Mouse (Mus musculus) embryonic facial prominence, embryonic 11.5 days (tissue): ENCODE measurements around the gene Palm3. TPM values are rescaled to one million over a fixed set of nuclear protein-coding genes. Genes with fewer than 3 reads are reported as not detected.

Experiments
- ATAC-seq: fragments of 200-750 bp; cut with Nextera tagmentation; replicated peaks from 2 replicates; pipeline ENCODE4 v1.8.0; 2017; ENCODE audit warnings: low read depth; ENCODE audit not compliant: insufficient number of reproducible peaks, low FRiP score, low TSS enrichment
- DNase-seq: peaks from one replicate; pipeline ENCODE4 v3.0.0-alpha.2; 2015; ENCODE audit warnings: low spot score
- H3K27ac ChIP-seq: fragments of 300-500 bp; sonication (generic); replicated peaks from 2 replicates; pipeline ENCODE4 v1.5.1; 2014; ENCODE audit warnings: mild to moderate bottlenecking, low read depth, low read length, control low read depth
- H3K27me3 ChIP-seq: fragments of 300-500 bp; sonication (generic); 2 replicates; pipeline ENCODE4 v1.6.1; 2014; ENCODE audit warnings: mild to moderate bottlenecking, low read length, moderate library complexity, mixed read lengths; ENCODE audit not compliant: control insufficient read depth, insufficient read depth
- H3K36me3 ChIP-seq: fragments of 300-500 bp; sonication (generic); replicated peaks from 2 replicates; pipeline ENCODE4 v1.6.1; 2014; ENCODE audit warnings: low read depth, mild to moderate bottlenecking, low read length, moderate library complexity, mixed read lengths; ENCODE audit not compliant: control insufficient read depth, insufficient read depth
- H3K4me1 ChIP-seq: fragments of 300-500 bp; sonication (generic); 2 replicates; pipeline ENCODE4 v1.6.1; 2014; ENCODE audit warnings: low read length, mixed read lengths; ENCODE audit not compliant: control insufficient read depth, insufficient read depth
- H3K4me2 ChIP-seq: fragments of 300-500 bp; sonication (generic); 2 replicates; pipeline ENCODE4 v1.6.1; 2014; ENCODE audit warnings: low read depth, mild to moderate bottlenecking, control low read depth, low read length, moderate library complexity
- H3K4me3 ChIP-seq: fragments of 300-500 bp; sonication (generic); 2 replicates; pipeline ENCODE4 v1.5.1; 2014; ENCODE audit warnings: low read depth, low read length, control low read depth
- H3K9ac ChIP-seq: fragments of 300-500 bp; sonication (generic); replicated peaks from 2 replicates; pipeline ENCODE4 v1.6.1; 2014; ENCODE audit warnings: mild to moderate bottlenecking, control low read depth, low read length
- H3K9me3 ChIP-seq: fragments of 300-500 bp; sonication (generic); replicated peaks from 2 replicates; pipeline ENCODE4 v1.6.1; 2016; ENCODE audit warnings: mild to moderate bottlenecking, low read length, inconsistent platforms, mixed read lengths; ENCODE audit not compliant: control insufficient read depth
- WGBS: fragments of 180-500 bp; shearing (Covaris S2); extraction: QIAGEN DNeasy Blood & Tissue Kit; methylation state at CpG from one replicate; pipeline ENCODE4 v1.1.7; 2014; 5-methylcytosine and 5-hydroxymethylcytosine counted together
- microRNA counts: library from miRNA; unstranded; fragments of <30 nt; microRNA quantifications from one replicate; lab custom pipeline; 2016
- microRNA-seq: library from miRNA; unstranded; fragments of <30 nt; microRNA quantifications from one replicate; pipeline ENCODE4, GENCODE M21; 2016; ENCODE audit warnings: borderline number of aligned reads
- polyA plus RNA-seq: library from polyadenylated mRNA; unstranded; fragments of >200 nt; fragmentation: Nextera tagmentation; extraction: Ambion mirVana; gene quantifications from 2 replicates; pipeline ENCODE4 v1.2.1, GENCODE M21; 2014

The Palm3 gene
- polyA plus RNA-seq, 1 experiment from 2014 or later: 1.5 TPM

DNA sequence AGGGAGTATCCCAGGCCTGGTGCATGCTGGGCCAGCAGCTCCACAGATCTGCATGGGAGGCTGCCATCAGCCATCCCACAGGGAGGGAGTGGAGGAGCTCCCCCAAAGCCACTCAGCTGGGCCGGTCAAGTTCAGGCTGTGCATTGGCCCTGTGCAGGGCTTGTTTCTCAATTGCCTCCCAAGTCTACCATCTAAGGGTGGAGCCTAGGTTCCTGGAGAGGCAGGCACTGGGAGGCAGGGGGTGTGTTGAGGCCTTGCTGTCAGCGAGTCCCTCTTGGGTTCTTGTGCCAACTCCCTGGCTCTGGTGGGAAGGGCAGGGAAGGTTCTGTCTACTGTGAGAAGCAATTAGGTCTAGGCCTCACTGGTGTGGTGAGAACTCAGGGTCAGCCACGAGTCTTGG, 50.6 kb downstream of the Palm3 start:
- ATAC-seq: no peak
- WGBS: 74% methylated on average over 3 of the region's 3 CpGs
- no peak for DNase-seq
- H3K27me3 ChIP-seq: no peaks in the 10 kb centered on the region
- H3K9ac ChIP-seq: no peak overlapping the region
- no peak overlapping the region for H3K4me3 ChIP-seq
- H3K27ac ChIP-seq: no peak overlapping the region
- H3K9me3 ChIP-seq: no peaks in the 10 kb centered on the region
- no peaks in the 10 kb centered on the region for H3K36me3 ChIP-seq
- H3K4me1 ChIP-seq: peaks cover 2% of the 10 kb centered on the region; the same call in 1 of the 2 replicates
- H3K4me2 ChIP-seq: no peak overlapping the region

GRCm38 (mm10) chr8:84072321-84072720, 51.0 kb downstream of the Palm3 start:
- Histone ChIP-seq H3K4me1 (peaks cover 2% of the 10 kb centered on the region; the same call in 1 of the 2 replicates), H3K36me3 (no peaks in the 10 kb centered on the region), H3K4me3 (no peak overlapping the region), H3K27me3 (no peaks in the 10 kb centered on the region), H3K4me2 (no peak overlapping the region), H3K9ac (no peak overlapping the region; the same call in 1 of the 2 replicates), H3K9me3 (no peaks in the 10 kb centered on the region), H3K27ac (no peak overlapping the region)
- ATAC-seq: no peak
- WGBS: 88% methylated on average over 10 of the region's 10 CpGs
- DNase-seq: no peak

GRCm38 (mm10) chr8:84073230-84073976, 52.1 kb downstream of the Palm3 start:
- Histone ChIP-seq H3K27me3 (no peaks in the 10 kb centered on the region), H3K9ac (no peak overlapping the region), H3K9me3 (no peaks in the 10 kb centered on the region), H3K4me1 (peaks cover 2% of the 10 kb centered on the region; the same call in 1 of the 2 replicates), H3K4me2 (no peak overlapping the region), H3K36me3 (no peaks in the 10 kb centered on the region), H3K4me3 (no peak overlapping the region), H3K27ac (no peak overlapping the region)
- no peak for DNase-seq
- 64% methylated on average over 10 of the region's 10 CpGs for WGBS
- ATAC-seq: no peak

DNA sequence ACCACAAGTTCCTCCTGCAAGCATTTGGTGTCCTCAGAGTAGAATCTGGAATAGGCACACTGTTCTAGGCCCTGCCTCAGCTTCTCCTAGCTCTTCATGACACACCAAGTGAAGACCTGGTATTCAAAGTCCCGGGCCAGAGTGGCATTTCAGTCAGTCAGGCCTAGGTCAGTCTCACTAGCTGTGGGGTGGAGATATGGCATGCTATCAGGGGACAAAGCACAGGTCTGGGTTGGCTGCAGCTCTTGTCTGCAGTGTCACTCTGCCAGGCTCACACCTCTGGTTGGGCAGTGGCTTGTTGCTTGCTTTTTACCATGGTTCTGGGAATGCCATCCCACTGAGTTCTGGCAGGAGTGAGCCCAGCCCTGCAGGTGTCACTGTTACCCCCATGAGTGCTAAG, 55.1 kb downstream of the Palm3 start:
- H3K9me3 ChIP-seq: no peaks in the 10 kb centered on the region
- no peak overlapping the region for H3K4me3 ChIP-seq
- H3K9ac ChIP-seq: no peak overlapping the region
- H3K27ac ChIP-seq: no peak overlapping the region
- DNase-seq (no peak), ATAC-seq (no peak)
- H3K4me2 ChIP-seq: no peak overlapping the region
- H3K36me3 ChIP-seq: no peaks in the 10 kb centered on the region
- no peaks in the 10 kb centered on the region for H3K27me3 ChIP-seq
- no peaks in the 10 kb centered on the region for H3K4me1 ChIP-seq
- WGBS: 79% methylated on average over 1 of the region's 1 CpGs

DNA sequence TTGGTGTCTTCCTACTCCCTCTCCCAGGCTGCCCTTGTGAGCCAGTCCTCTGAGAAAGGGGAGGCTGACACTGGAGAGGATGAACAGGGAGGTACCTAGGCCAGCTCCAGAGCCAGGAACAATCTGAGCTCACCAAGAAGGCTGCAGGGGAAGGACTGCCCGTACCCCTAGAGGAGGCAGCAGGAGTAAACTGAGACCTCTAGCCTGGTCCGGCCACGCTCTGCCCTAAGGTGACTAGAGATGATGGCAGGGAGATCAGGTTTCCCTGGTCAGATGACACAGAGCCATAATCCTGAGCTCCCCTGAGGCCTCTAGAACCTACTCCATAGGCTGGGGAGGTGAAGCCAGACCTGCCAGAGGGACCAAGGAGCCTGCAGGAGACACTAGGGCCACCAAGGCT, 55.6 kb downstream of the Palm3 start:
- no peaks in the 10 kb centered on the region for H3K36me3 ChIP-seq
- WGBS: 47% methylated on average over 3 of the region's 3 CpGs
- ATAC-seq (no peak), DNase-seq (no peak)
- no peak overlapping the region for H3K9ac ChIP-seq
- no peak overlapping the region for H3K27ac ChIP-seq
- no peaks in the 10 kb centered on the region for H3K27me3 ChIP-seq
- H3K4me2 ChIP-seq: no peak overlapping the region
- no peaks in the 10 kb centered on the region for H3K9me3 ChIP-seq
- H3K4me1 ChIP-seq: no peaks in the 10 kb centered on the region
- no peak overlapping the region for H3K4me3 ChIP-seq

DNA sequence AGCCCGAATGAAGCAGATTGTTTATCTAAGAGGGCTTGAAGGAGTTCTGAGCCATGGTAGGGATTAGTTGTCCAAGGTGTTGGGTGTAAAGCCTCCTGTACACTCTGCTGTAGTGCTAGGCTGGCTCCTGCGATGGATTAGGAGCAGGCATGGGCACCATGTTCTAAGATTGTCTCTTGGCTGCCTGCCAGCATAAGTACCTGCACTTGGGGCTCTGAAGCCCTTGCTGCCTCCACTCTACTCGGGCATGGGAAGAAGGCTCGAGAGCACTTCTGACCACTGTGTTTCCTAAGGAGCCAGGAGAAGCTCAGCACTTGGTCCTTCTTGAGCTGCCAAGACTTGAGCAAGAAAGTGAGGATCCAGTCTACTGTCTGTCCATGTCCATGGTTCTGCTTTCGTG, 57.9 kb downstream of the Palm3 start:
- no peak overlapping the region for H3K4me3 ChIP-seq
- H3K9me3 ChIP-seq: no peaks in the 10 kb centered on the region
- no peak for DNase-seq
- no peak overlapping the region for H3K4me2 ChIP-seq
- H3K36me3 ChIP-seq: peaks cover 3% of the 10 kb centered on the region; the same call in 1 of the 2 replicates
- ATAC-seq: no peak
- H3K27ac ChIP-seq: no peak overlapping the region
- H3K4me1 ChIP-seq: no peaks in the 10 kb centered on the region
- no peaks in the 10 kb centered on the region for H3K27me3 ChIP-seq
- WGBS: 90% methylated on average over 5 of the region's 5 CpGs
- no peak overlapping the region for H3K9ac ChIP-seq

MicroRNA genes within 50 kb of the gene (microRNA counts, 519-probe panel; counts per million panel counts)
- not detected for microRNA mmu-miR-1199 (lab: Ali Mortazavi, UCI)

Small RNA genes within 50 kb of the gene (microRNA-seq; reads per million reads assigned to microRNA genes)
- gene Mir1199 (1.9 reads per million), gene Mir8111 (3.3 reads per million)

Other genes starting within 250 kb of the Palm3 start
- gene Adgrl1, start 121.4 kb upstream of the Palm3 start, polyA plus RNA-seq: 18.3 and 20.5 TPM in 2 replicates
- 0.66 and 0.72 TPM in 2 replicates for gene Gm10644, start 66.3 kb upstream of the Palm3 start, polyA plus RNA-seq
- gene Asf1b, start 66.0 kb upstream of the Palm3 start, polyA plus RNA-seq: 82.6 and 83.0 TPM in 2 replicates
- gene Prkaca, start 48.5 kb upstream of the Palm3 start, polyA plus RNA-seq: 138 and 141 TPM in 2 replicates
- gene Samd1, start 23.8 kb upstream of the Palm3 start, polyA plus RNA-seq: 18.2 and 19.3 TPM in 2 replicates
- 0.29 and 0.85 TPM in 2 replicates for gene 1700067K01Rik, start 20.0 kb upstream of the Palm3 start, polyA plus RNA-seq
- not detected in 2 replicates for gene 2210011C24Rik, start 9.3 kb upstream of the Palm3 start, polyA plus RNA-seq
- gene Il27ra, start 21.1 kb downstream of the Palm3 start, polyA plus RNA-seq: 0.31 and 0.38 TPM in 2 replicates
- gene Rln3, start 23.5 kb downstream of the Palm3 start, polyA plus RNA-seq: not detected in 2 replicates
- gene Gm10643, start 43.7 kb downstream of the Palm3 start, polyA plus RNA-seq: 1.2 and 2.0 TPM in 2 replicates
- 7.5 and 8.2 TPM in 2 replicates for gene Rfx1, start 45.4 kb downstream of the Palm3 start, polyA plus RNA-seq
- gene Dcaf15, start 83.3 kb downstream of the Palm3 start, polyA plus RNA-seq: 9.8 and 11.3 TPM in 2 replicates
- 0.14 TPM in 1 of 2 replicates, not detected in the other for gene Podnl1, start 104.5 kb downstream of the Palm3 start, polyA plus RNA-seq
- 9.5 and 10.0 TPM in 2 replicates for gene Cc2d1a, start 126.5 kb downstream of the Palm3 start, polyA plus RNA-seq
- 0.53 and 0.67 TPM in 2 replicates for gene 4930432K21Rik, start 126.6 kb downstream of the Palm3 start, polyA plus RNA-seq
- 3.9 and 4.7 TPM in 2 replicates for gene Nanos3, start 163.7 kb downstream of the Palm3 start, polyA plus RNA-seq
- gene Zswim4, start 215.6 kb downstream of the Palm3 start, polyA plus RNA-seq: 15.3 and 16.9 TPM in 2 replicates
- gene D8Ertd738e, start 228.2 kb downstream of the Palm3 start, polyA plus RNA-seq: 322 and 340 TPM in 2 replicates
- 50.6 and 54.1 TPM in 2 replicates for gene Mri1, start 235.9 kb downstream of the Palm3 start, polyA plus RNA-seq
- 20.3 and 21.2 TPM in 2 replicates for gene Ccdc130, start 248.9 kb downstream of the Palm3 start, polyA plus RNA-seq